Mouse (Mus musculus) testis, postnatal 10 days (tissue): ENCODE measurements at regions not wholly inside any gene's neighbourhood (a gene's known extent, or its start where the extent isn't known, plus 50 kb on each side); places are given as distances from the start of the nearest gene placed in this dataset.
"Not testable (repeated sequence)": the region's sequence is repeated elsewhere in the genome, so short reads cannot be mapped to it uniquely, and the experiment has no call there.

Source experiments
- DNase-seq: peaks from one replicate; pipeline ENCODE4 v3.0.0; 2021; ENCODE audit warnings: low spot score

DNA sequence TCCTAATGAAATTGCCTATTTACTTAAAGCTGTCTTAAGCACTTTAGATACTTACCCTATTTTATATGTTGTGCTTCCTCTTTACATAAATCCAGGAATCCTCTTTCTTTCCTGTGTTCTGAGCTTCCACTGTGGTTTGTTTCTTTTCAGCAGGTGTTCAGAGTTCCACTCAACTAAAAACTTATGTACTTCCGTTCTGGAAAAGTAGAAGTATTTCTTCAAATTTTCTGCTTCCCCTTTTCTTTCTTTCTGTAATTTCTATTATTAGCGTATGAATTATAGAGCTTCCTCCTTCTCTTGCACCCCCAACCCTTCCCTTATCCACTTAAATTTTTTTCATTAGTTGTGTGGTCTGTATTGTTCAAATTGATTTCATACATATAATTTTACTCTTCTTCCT lies 165.8 kb upstream of the Nudt12 start:
- no peak for DNase-seq

GRCm38 (mm10) chr17:59156345-59156744 lies 143.2 kb upstream of the Nudt12 start:
- DNase-seq = no peak

GRCm38 (mm10) chr17:59143760-59144157 lies 130.6 kb upstream of the Nudt12 start:
- no peak for DNase-seq

GRCm38 (mm10) chr17:59142995-59143759 lies 130.0 kb upstream of the Nudt12 start:
- no peak for DNase-seq

GRCm38 (mm10) chr17:59138791-59139190 lies 125.6 kb upstream of the Nudt12 start:
- DNase-seq = no peak

DNA sequence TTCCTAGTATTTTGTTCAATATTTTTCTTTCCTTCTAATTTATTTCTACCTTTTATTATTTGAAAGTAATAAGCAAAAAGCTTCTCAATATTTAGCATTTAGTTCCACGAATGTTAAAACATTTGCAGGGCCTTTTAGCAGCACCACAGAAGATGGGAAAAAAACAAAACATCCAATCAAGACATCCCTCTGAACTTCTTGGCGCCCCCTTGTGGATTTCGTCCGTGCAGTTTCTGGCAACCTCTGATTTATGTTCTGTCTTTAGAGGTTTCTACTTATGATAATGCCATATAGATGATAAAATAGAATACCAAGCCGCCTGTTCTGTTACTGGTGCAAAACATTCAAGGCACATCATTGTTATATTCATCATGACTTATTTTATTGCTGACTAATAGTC lies 86.2 kb upstream of the Nudt12 start:
- DNase-seq = peak; percentile 67

DNA sequence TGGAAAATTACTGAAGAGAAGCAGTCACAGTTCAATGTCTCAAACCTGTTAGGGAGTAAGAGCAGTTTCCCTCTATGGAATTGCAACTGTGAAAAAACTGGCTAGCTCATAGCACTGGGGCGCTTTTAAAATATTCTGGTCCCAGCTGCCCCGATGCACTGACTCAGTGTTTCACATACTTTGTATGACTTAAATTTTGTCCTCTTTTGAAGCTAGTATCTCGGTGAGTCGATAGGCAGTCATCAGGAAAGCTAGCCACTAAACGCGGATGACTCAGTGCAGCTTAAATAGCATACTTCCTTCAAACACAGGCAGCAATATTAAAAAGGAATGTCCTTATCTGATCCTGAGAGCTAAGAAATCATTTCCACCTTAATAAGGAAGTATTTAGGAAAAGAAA lies 63.7 kb upstream of the Nudt12 start:
- not testable (repeated sequence) for DNase-seq

DNA sequence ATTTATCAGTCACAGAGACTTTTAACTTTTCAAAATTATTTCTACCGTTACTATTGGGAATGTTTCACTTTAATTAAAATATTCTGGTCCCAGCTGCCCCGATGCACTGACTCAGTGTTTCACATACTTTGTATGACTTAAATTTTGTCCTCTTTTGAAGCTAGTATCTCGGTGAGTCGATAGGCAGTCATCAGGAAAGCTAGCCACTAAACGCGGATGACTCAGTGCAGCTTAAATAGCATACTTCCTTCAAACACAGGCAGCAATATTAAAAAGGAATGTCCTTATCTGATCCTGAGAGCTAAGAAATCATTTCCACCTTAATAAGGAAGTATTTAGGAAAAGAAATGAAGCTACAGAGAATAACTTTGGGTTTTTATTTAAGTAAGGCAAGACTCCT lies 63.2 kb upstream of the Nudt12 start:
- not testable (repeated sequence) for DNase-seq
